Mouse (Mus musculus) liver, postnatal 0 days (tissue): ENCODE measurements at regions not wholly inside any gene's neighbourhood (a gene's known extent, or its start where the extent isn't known, plus 50 kb on each side); places are given as distances from the start of the nearest gene placed in this dataset.
"Not testable (repeated sequence)": the region's sequence is repeated elsewhere in the genome, so short reads cannot be mapped to it uniquely, and the experiment has no call there.

ENCODE experiments used
- CTCF ChIP-seq: sonication (generic); IDR thresholded peaks from 2 replicates; pipeline ENCODE4 v1.5.1; 2016; ENCODE audit warnings: antibody characterized with exemption, low read depth
- EP300 ChIP-seq: IDR thresholded peaks from 2 replicates; pipeline ENCODE4 v1.6.1; 2016; ENCODE audit warnings: antibody characterized with exemption, low read depth, mild to moderate bottlenecking

GRCm38 (mm10) chr13:7170035-7170434, 521.5 kb upstream of the Pfkp start:
- TF ChIP-seq CTCF, EP300: not testable (repeated sequence)
